Mouse (Mus musculus) left cerebral cortex, postnatal 14 days (tissue): ENCODE data around the gene Zmiz1. TPM values are rescaled to one million over a fixed set of nuclear protein-coding genes. Genes with fewer than 3 reads are reported as not detected.

Experiments used
- DNase-seq, 2 experiments: peaks; one replicate each; pipeline ENCODE4 v3.0.0; 2021 to 2022; ENCODE audit warnings: low spot score in 2 of 2, mixed read lengths in 1 of 2
- intact Hi-C: fragments of 180-260 bp; cut with DNase I; formaldehyde crosslinking; loops from one replicate; pipeline ENCODE4 v1.15.1; 2025
- long read RNA-seq, 2 experiments: library from polyadenylated mRNA; stranded (forward); transcript quantifications; one replicate each; pipeline ENCODE4 v2.0.0; 2021
- total RNA-seq, 2 experiments: library from RNA; stranded (reverse); gene quantifications; 2 replicates each; pipeline ENCODE4 v1.2.3; 2021

Zmiz1 gene
- total RNA-seq, result 10 to 100 TPM; 86.2 to 98.9 TPM
- long read RNA-seq, experiment 1, partial matches to known transcripts, result 16 of 37 reads
- long read RNA-seq, experiment 1, other reads (novel, unspliced or antisense), result 21 of 37 reads
- long read RNA-seq, experiment 2, partial matches to known transcripts, result 4 of 25 reads
- long read RNA-seq, experiment 2, other reads (novel, unspliced or antisense), result 21 of 25 reads

DNA sequence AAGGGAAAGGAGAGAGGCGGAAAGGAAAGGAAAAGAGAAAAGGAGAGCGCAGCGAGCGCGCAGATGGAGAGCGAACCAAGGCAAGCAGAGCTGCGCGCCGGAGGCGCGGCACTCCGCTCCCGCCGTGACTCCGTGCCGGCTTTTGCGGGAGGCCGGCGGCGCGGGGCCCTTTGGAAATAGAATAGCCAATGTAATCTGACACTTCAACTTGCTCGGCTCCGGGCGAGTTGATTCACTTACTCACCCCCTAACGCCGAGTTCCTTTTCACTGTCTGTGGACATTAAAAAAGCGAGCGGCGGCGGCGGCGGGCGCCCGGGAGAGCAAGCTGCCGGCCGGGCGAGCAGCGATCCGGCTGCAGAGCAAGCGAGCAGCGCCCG lies at the start of gene Zmiz1:
TSS of gene Zmiz1 (plus strand) at position 170 of the 378 bp plus-strand sequence.
- intact Hi-C loops, result loop anchor here (2.0 to 10.0 kb wide), 6 partner anchors 80 to 684 kb away; no protein-coding TSS in a partner anchor
- DNase-seq, result peak; percentile 84 to 87

DNA sequence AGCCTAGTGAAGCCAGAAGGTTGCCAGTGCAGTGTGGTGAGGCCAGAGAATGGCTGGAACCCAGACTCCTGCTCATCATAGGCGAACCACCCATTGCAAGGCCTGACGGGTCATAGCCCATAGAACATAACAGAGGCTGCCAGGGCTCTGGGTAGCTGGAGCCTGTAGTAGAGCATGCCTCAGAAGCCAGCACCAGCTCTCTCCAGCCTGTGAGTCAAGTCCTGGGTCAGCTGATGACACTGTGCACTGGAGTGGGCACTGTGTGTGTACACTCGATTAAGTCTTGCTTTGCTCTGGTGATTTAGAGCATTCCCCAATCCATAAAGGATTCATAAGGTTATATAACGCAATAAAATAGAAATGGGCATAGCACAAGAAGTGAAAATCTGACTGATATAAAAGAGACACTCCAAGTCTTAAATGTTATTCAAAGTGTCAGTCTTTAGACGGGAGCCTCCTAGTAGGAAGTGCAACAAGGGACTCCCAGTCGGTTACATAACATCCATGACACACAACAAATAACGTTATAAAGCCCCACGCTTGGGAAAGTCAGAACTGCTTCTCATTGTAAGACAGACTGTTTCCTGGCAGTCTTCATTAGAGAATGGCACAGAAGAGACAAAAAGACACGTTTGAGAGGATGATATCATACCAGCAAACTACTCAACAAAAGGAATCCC lies 47.0 kb upstream of the Zmiz1 start:
- intact Hi-C loops, result no loop called here
- DNase-seq, result no peak

DNA sequence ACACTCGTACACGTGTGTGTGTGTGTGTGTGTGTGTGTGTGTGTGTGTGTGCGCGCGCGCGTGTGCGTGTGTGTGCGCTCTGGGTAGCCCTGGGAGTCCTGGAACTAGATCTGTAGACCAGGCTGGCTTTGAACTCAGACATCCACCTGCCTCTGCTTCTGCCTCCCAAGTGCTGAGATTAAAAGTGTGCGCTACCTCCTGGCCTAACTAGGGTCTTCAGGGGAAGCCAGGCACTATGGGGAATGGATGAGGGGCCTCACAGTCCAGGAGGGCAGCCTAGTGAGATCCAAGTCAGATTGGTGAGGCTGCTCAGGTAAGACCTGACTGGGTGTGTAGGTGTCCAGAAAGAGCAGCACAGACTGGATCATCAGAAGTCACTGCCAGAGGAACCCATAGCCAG lies 46.2 kb upstream of the Zmiz1 start:
- no peak for DNase-seq
- intact Hi-C loops, result no loop called here

DNA sequence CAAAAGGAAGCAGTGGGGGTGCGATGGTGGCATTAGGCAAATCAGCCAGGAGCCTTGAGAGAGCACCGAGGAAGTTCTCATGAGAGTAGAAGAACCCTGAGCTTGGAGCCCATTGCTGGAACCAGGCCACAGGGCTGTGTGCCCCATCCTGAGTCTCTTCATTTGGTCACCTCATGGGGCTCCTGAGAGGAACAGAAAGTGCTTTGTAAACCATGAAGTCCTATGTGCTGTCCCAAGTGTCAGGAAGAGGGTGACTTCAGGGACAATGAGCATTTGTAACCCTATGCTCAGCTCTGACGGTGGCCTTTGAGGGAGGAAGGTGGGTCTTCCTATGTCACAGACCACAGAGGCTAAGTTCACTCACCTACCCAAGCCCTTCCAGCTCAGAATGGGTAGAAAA lies 45.5 kb upstream of the Zmiz1 start:
- no peak for DNase-seq
- intact Hi-C loops, result no loop called here

DNA sequence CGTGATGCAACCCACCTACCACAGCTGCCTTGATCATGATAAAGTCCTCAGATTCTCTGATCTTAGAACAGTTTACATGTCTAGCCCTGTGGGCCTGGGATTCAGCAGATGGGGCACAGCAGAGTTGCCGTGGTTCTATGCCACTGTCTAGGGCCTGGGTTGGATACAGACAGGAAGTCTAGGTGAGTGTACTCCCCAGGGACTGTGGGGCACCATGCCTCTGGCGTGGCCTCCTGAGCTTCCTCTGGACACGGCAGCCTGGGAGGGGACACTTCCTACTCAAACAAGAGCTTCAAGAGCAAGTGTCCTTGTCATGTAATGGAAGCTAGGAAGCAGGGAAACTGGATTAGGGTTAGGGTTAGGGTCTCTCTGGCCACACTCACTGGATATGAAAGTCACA lies 44.9 kb upstream of the Zmiz1 start:
- no peak for DNase-seq
- intact Hi-C loops, result no loop called here

DNA sequence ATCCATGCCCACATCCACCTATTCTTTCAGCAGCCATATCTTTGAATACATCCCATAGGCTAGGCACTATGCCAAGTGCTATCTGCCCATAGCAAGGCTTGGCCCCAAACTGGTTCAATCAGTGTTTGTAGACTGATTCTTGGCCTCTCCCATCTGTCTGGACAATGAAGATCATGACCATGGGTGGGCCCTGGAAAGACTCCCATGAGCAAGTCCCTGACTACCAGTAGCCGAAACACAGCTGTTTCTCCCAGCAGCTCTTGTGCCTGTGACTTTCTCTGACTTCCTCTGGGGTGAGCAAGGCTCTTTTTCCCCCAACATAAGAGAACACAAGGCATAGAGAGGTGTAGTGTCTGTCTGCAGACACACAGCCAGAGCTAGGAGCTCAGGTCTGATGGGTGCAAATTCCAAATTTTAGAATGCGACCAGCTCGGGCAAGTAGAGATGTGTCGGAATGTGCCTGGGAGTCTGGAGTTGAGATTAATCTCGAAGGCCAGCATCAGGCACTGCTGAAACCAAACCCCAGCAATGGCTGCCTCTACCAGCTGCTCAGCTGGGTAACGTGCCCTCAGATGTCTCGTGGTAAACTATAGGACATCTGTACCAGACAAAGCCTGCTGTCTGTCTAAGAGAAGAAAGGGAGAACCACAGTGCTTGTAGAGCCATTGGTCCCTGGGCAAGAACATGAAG lies 38.8 kb upstream of the Zmiz1 start:
- intact Hi-C loops, result no loop called here
- no peak for DNase-seq

DNA sequence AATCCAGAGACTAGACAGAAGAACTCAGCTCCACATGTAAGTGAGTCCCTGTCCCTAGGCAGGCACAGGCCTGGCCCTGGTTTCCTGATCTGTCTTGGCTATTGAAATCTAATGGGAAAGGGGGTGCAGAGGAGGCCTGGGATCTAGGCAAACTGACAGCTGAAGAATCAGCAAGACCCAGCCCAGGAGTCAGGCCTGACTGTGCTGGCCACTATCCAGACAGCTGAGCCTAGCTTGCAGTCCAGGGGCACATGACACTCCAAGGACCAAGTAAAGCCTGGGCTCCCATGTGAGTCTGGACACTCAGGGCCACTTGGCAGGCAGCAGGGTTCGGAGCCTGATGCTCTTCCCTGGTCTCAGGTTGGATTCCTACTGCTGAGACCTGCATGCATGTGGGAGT lies 38.0 kb upstream of the Zmiz1 start:
- peak in 1 of 2 experiments; percentile 8 for DNase-seq
- intact Hi-C loops, result no loop called here

DNA sequence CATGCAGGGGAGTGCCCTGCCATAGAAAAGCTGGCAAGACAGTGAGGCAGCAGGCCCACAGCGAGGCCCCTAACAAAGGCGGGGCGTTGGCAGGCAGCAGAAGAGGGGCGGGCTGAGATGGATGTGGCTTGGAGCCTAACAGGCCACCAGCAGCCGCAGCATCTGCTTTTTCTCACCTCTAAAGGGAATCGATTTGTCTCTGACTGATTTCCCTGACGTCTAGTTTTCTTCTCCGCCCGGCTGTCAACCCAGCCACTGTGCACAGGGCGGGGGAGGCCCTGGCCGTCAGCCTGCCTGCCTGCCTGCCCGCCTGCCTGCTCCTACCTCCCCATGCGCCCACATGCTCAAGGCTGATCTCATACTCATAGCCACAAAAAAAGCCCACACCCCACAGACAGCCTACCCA lies 37.4 kb upstream of the Zmiz1 start:
- intact Hi-C loops, result no loop called here
- peak; percentile 56 to 66 for DNase-seq

DNA sequence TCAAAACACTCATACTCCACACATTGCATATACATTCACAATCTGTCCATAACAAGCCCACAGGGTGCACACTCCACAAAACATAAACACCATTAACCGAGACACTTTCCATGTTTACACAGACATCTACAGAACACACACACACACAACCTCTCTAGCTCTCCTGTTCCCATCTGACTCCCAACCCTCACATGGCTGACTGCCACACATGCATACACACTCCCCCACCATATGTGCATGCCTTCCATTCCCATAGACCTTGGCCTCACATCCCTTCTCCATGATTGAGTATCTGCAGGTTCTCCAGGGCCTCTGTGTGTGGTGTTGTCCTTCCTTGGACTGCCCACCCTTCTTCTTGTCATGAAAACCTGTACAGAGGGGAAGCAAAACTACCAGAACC lies 36.0 kb upstream of the Zmiz1 start:
- intact Hi-C loops, result no loop called here
- no peak for DNase-seq

DNA sequence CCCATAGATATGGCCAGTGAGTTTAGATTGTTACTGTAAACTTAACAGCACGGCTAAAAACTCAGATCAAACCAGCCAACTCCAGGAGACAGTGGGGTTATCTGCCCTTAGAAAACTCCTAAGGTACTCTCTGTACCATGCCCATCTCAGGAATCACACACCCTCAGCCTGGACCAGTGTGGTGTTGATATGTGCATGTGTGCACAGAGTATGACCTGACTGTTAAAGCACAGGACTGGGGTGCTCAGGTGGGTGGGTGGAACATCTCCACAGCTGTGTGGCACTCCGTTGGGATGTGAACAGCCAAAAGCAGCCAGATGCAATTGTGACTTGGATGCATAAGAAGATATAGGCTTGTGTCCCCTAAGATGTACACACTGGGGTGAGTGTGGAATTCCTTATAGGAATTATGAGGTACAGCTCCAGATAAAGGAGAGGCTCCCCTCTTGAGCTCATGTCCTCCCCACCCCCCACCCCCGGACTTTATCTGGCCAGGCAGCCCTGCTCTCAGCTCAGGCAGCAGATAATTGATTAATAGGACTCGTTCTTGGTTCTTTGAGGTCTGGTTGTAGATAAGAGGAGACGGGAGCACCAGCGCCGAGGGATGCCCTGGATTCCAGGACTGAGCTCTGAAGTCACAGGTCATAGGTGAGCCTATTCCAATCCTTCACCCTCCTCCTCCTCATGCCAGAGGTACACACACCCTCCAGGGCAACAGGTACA lies 35.1 kb upstream of the Zmiz1 start:
- intact Hi-C loops, result no loop called here
- no peak for DNase-seq

DNA sequence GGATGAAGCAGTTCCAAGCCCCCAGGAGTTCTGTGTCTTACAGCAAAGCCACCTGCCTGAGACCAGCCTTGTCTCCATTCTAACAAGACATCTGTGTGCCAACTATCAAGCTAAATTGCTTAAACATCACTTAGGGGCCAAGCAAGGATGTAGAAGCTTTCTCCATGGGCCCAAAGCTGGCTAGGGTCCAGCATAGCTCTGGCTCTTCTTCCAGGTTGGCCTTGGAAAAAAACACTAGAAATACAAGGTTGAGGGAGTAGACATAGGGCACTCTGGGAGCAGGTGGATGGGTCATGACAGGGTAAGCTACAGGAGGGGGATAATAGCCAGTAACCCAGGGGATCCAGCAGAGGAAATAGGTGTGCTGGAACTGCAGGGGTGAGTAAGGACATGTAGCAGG lies 20.7 kb upstream of the Zmiz1 start:
- no peak for DNase-seq
- intact Hi-C loops, result no loop called here

DNA sequence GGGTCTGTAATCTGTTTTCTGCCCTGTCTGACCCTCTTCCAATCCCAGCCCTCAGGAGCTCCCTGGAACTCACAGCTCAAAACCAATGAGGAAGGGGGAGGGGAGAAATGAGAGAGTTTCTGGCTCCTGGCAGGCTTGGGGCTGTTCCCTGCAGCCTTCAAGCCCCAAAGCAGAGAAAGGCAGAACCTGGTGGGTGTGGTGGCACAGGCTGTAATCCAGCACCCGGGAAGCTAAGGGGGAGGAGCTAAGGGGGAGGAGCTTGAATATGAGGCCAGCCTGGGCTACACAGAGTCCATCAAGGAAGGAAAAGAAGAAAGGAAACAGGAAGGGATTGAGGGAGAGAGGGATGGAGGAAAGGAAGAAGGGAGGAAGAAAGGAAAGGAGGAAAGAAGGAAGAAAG lies 18.9 kb upstream of the Zmiz1 start:
- intact Hi-C loops, result no loop called here
- no peak for DNase-seq

DNA sequence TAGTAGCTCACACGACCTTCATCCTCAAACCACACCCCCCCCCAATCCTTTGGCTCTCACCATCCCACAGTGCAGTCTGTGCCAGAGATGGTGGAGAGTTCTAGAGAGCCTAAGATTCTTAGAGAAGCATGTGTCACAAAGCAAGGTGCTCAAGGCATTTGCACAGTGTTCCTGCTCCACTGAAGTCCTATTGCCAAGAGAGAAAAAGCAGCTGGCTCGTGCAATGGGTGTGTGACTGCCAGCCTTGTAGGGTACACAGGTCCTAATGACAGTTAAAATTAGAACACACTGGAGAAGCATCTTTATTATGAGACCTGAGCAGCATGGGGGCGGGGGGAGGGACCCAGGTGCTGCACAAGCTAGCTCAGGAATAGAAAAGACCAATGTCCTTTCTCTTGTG lies 18.2 kb upstream of the Zmiz1 start:
- intact Hi-C loops, result no loop called here
- DNase-seq, result no peak

DNA sequence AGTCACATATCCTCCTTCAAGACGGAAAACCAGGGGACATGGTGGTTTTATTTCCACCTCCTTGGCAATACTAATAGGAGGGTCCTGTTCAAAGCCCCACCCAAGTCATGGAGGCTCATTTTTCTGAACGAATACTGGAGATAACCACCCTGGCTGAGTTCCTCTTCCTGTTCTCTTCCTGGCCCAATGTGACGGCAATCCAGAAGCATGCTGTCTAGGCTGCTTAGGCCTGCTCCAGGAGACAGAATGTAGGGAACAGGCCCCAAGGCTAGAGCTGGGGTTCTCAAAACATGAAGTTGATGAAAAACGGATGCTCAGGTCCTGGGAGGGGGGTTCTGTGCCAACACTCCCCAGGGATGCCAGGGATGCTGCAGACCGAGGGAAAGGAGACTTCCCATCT lies 17.5 kb upstream of the Zmiz1 start:
- DNase-seq, result no peak
- intact Hi-C loops, result no loop called here

DNA sequence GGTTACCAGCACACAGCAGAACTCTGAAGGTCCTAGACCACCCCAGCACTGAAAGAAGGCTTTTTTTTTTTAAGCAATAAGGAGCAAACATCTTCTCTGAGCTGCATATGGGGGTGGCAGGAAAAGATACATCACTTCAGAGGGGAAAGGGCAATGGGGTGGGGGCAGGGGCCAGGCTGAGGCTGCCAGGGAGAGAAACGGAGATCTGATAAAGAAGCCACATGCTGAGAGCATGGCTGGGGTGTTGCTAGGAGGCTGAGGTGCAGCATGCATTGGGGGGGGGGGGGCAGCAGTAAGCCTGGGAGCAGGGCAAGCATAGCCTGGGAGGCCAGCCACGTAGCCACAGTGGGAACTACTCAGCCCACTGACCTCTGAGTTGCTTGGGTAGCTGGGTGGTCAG lies 16.3 kb upstream of the Zmiz1 start:
- no peak for DNase-seq
- intact Hi-C loops, result no loop called here

DNA sequence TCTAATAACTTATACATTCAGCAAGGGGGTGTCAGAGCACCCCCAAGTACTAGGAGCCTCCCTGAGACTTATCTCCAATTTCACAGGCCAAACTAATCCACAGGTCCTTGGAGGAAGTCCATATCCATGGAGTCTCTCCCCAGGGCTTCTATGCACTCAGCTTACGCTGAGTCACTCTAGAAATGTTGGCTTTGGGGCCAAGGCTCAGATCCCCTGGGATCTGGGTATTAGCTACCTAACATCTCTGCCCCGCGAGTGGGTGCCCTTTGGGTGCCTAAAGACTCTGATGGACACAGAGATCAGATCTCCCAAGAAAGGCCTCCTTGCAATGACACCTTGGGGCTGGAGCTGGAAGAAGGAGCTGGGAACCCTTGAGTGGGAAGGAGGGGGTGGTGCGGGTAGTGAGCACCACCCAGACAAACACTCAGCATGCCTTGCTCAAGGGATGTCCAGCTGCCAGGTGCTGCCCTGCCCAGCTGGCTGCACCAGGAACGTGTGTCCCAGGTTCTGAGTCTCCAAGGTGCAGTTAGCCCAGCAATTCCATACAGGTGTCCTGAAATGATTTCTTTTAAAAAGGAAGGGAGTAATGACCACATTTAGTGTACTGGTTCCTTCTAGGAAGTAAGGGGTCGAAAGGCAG lies 11.7 kb upstream of the Zmiz1 start:
- no peak for DNase-seq
- intact Hi-C loops, result no loop called here

DNA sequence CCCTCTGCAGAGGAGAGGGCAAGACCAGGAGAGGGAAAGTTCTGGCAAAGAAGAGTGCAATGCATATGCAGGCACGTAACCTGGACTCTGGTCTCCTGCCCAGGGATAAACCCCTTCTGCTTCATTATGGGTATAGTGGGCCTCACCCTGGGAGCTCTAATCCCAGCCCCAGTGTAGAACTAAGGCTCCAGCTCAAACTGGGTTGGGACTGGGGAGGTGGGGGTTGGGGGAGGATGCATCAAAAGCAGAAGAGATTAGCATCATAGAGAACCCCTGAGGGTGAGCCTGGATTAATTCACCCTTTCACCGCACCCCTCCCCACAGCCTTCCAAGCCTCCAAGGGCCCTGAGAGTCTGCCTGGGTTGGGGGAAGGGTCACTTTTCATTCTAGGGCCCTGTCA lies 10.5 kb upstream of the Zmiz1 start:
- DNase-seq, result no peak
- intact Hi-C loops, result no loop called here

DNA sequence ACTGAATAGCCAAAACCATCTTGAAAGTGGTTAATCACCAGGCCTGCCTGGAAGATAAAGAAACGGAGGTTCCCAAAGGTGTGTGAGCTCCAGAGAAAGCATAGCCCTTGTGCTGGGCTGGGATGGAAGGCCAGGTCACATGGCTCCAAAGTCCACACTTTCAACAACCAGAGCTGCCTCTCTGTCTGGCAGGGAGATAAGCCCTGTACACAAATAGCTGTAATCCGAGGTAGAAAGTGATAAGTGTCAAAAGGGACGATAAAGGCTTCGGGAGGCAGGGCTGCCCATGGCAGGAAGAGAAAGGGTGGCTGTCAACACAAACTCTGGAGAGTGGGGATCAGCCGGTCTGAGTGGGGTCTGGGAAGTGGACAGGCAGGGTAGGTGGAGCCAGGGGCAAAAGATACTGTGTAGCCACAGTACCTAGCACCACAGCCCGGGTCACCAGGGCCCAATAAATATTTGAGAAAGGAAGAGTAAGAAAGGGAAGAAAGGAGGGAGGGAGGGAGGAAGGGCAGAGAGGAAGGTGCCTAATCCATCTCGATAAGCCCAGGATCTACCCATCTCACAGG lies 7.8 kb upstream of the Zmiz1 start:
- intact Hi-C loops, result loop anchor here (10.0 kb wide), 2 partner anchors 136 to 676 kb away; no protein-coding TSS in a partner anchor
- DNase-seq, result no peak
